14 mouse cellular contexts compared by ENCODE assay signal in the genomic region with DNA sequence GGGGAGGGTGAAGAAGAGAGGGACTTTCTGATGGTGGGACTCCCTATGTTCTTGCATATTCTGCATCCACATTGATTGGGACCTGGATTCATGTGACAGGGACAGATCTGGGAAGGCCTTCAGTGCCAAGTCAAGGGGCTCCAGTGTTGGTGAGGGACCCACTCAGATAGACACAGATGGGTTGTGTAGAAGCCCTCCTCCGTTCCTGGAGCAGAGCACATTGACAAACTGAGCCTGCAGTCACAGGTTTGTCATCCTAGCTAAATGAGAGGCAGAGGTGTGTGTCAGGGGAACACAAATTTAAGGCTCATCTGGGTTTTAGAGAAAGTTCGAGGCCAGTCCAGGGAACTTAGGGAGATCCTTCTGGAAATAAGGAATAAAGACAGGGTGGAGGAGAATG. TPM values are rescaled to one million over a fixed set of nuclear protein-coding genes. Genes with fewer than 3 reads are reported as not detected.
DNase-seq lines count a peak whose midpoint lies in the region.
"Had no signal": no experiment of that assay in that cellular context is flagged by ENCODE, and none has a peak within 500 bp of the region (broad histone marks: within the 10 kb centered on the region; RNA-seq: fewer than 3 reads in every experiment).

No protein-coding gene starts in this region.

- peak; percentile 35 to 60 for DNase-seq in layer of hippocampus, adult 18-20 months (ENCODE audit: low spot score in 2 of 2)
- no peak for DNase-seq in layer of hippocampus, adult 8-10 months (ENCODE audit: low spot score in 2 of 2)
- peak; percentile 27 to 36 for DNase-seq in layer of hippocampus, postnatal 14 days (ENCODE audit: low spot score in 2 of 2)
- DNase-seq in layer of hippocampus, postnatal 10 days (ENCODE audit: low spot score in 2 of 2), result no peak
- DNase-seq in brain, adult 2 months (ENCODE audit: low read depth, low spot score), result peak; percentile 54
- no peak for DNase-seq in cerebellum, postnatal 10 days
- DNase-seq: adrenal gland, postnatal 10 days; B cell, adult 2 months; cerebellum, adult 11 months; cerebellum, adult 9-11 months; gastrocnemius, postnatal 14 days; heart, adult 11 months had no signal

RNA-seq across cellular contexts. Expression of a gene that starts 51.7 kb away (rescaled TPM):
- 100 to 1,000 TPM; 113 to 116 TPM for total RNA-seq in layer of hippocampus, adult 18-20 months (2021)
- total RNA-seq in layer of hippocampus, adult 8-10 months (2022), result 100 to 1,000 TPM; 116 to 122 (median 119) TPM
- total RNA-seq in layer of hippocampus, postnatal 14 days (2021), result 100 to 1,000 TPM in 1 of 2 experiments, 10 to 100 TPM in 1; 98.9 to 106 TPM
- 10 to 100 TPM; 82.4 to 84.0 TPM for total RNA-seq in layer of hippocampus, postnatal 10 days (2021)
- total RNA-seq: CH12.LX; heart, postnatal 25 days had no signal

Comparison
In these comparisons a context has a peak if more than half of its experiments do, and no peak if none do; other contexts are left out.
1. DNase-seq: peak in layer of hippocampus, adult 18-20 months (2 of 2), layer of hippocampus, postnatal 14 days (2 of 2) and brain, adult 2 months (single experiment); none in layer of hippocampus, adult 8-10 months (0 of 2), layer of hippocampus, postnatal 10 days (0 of 2) and cerebellum, postnatal 10 days (0 of 2).